ENCODE assay signal across 20 mouse cellular contexts in the genomic region with DNA sequence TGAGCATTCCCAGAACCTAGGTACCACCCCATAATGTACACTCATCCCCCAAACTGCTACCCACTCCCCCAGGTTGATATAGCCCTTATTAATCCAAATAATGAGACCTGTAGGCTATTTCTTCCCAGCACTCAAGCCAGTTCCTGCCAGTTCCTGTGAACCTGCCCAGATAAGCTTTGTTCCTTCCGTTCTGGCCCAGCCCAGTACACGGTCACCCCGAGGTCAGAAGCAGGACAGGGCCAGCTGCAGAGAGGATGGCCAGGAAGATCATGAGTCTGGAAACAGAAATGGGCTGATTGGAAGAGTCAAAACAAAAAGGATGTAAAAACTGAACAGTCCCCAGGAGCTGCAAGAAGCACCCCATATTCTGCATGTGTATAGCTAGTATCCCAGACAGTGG. TPM values are rescaled to one million over a fixed set of nuclear protein-coding genes. Genes with fewer than 3 reads are reported as not detected.
A peak's percentile ranks its signal among the peaks of the same experiment; 100 is the strongest.
DNase-seq lines count a peak whose midpoint lies in the region; ATAC-seq lines count a peak whose summit lies in the region.
"Had no signal": no experiment of that assay in that cellular context is flagged by ENCODE, and none has a peak within 500 bp of the region (broad histone marks: within the 10 kb centered on the region; RNA-seq: fewer than 3 reads in every experiment).

No protein-coding gene starts in this region.

- ATAC-seq in kidney, embryonic 14.5 days (ENCODE audit: low FRiP score, low TSS enrichment), result no peak
- ATAC-seq: forebrain, embryonic 16.5 days had no signal

- H3K27ac ChIP-seq in kidney, embryonic 14.5 days (ENCODE audit: low read depth, low read length), result no peak overlapping the region
- H3K27ac ChIP-seq: embryonic facial prominence, embryonic 13.5 days; forebrain, embryonic 12.5 days; heart, embryonic 13.5 days; hindbrain, embryonic 10.5 days; hindbrain, embryonic 14.5 days had no signal

- peak; percentile 94 for DNase-seq in heart, adult 11 months
- no peak for DNase-seq in heart, postnatal 4 days
- DNase-seq in heart, adult 9 months (ENCODE audit: low spot score in 2 of 2), result peak; percentile 17 to 25
- DNase-seq in heart, postnatal 14 days, result no peak
- peak; percentile 19 for DNase-seq in kidney, adult 9 months
- peak; percentile 9 for DNase-seq in lung, postnatal 36 days
- no peak for DNase-seq in lung, postnatal 25 days (ENCODE audit: low spot score)
- DNase-seq: adrenal gland, postnatal 25 days; cerebellum, adult 18-20 months; cerebellum, adult 9-11 months; cerebellum, postnatal 36 days; gastrocnemius, postnatal 10 days had no signal

- no peak overlapping the region for H3K9ac ChIP-seq in kidney, embryonic 14.5 days (ENCODE audit: low read depth, low read length)
- H3K9ac ChIP-seq: embryonic facial prominence, embryonic 13.5 days; forebrain, embryonic 12.5 days; heart, embryonic 13.5 days; hindbrain, embryonic 14.5 days had no signal

- no peaks in the 10 kb centered on the region for H3K36me3 ChIP-seq in kidney, embryonic 14.5 days (ENCODE audit: control insufficient read depth, insufficient read depth, low read length)
- H3K36me3 ChIP-seq: embryonic facial prominence, embryonic 13.5 days; forebrain, embryonic 12.5 days; heart, embryonic 13.5 days; hindbrain, embryonic 10.5 days had no signal

- H3K4me1 ChIP-seq in kidney, embryonic 14.5 days (ENCODE audit: control insufficient read depth, insufficient read depth, low read length), result no peaks in the 10 kb centered on the region
- H3K4me1 ChIP-seq: embryonic facial prominence, embryonic 13.5 days; forebrain, embryonic 12.5 days; heart, embryonic 13.5 days; hindbrain, embryonic 10.5 days had no signal

- intact Hi-C loops in heart, postnatal 14 days (cut with DNase I), result no loop called here

- 52% methylated on average over 3 of the region's 3 CpGs for WGBS in kidney, embryonic 14.5 days

- H3K27me3 ChIP-seq in kidney, embryonic 14.5 days (ENCODE audit: control insufficient read depth, insufficient read depth, low read length), result no peaks in the 10 kb centered on the region
- H3K27me3 ChIP-seq: embryonic facial prominence, embryonic 13.5 days had no signal

- no peaks in the 10 kb centered on the region for H3K9me3 ChIP-seq in kidney, embryonic 14.5 days (ENCODE audit: control insufficient read depth, low read length)
- H3K9me3 ChIP-seq: embryonic facial prominence, embryonic 13.5 days; forebrain, embryonic 12.5 days; heart, embryonic 13.5 days; hindbrain, embryonic 10.5 days had no signal

- H3K4me3 ChIP-seq in kidney, embryonic 14.5 days (ENCODE audit: low read length), result no peak overlapping the region
- H3K4me3 ChIP-seq: embryonic facial prominence, embryonic 13.5 days; forebrain, embryonic 12.5 days; heart, embryonic 13.5 days; hindbrain, embryonic 10.5 days had no signal

- no peak overlapping the region for H3K4me2 ChIP-seq in kidney, embryonic 14.5 days (replicated peaks; ENCODE audit: low read depth, low read length)
- H3K4me2 ChIP-seq: embryonic facial prominence, embryonic 13.5 days; forebrain, embryonic 12.5 days; heart, embryonic 13.5 days; hindbrain, embryonic 14.5 days had no signal

RNA-seq across cellular contexts. Expression of gene Cfap46, which starts 20.3 kb away (rescaled TPM):
- total RNA-seq in heart, postnatal 4 days (2021), result not detected
- total RNA-seq in heart, postnatal 14 days (2021), result under 1 TPM; 0.17 to 0.20 TPM
- polyA plus RNA-seq in kidney, embryonic 14.5 days (2014; fragmentation: Nextera tagmentation; extraction: Ambion mirVana), result 0.09 and 0.29 TPM in 2 replicates
- polyA plus RNA-seq: heart, embryonic 13.5 days; heart, postnatal 0 days had no signal

Comparison
In these comparisons a context has a peak if more than half of its experiments do, and no peak if none do; other contexts are left out.
1. DNase-seq: peak in heart, adult 11 months (single experiment), heart, adult 9 months (2 of 2), kidney, adult 9 months (single experiment) and lung, postnatal 36 days (single experiment); none in heart, postnatal 4 days (single experiment), heart, postnatal 14 days (0 of 2) and lung, postnatal 25 days (single experiment).